Mouse (Mus musculus) left cerebral cortex, adult 2 months (tissue): ENCODE data around the gene Lamb2. TPM values are rescaled to one million over a fixed set of nuclear protein-coding genes. Genes with fewer than 3 reads are reported as not detected.

ENCODE experiments used
- DNase-seq, 2 experiments: peaks; one replicate each; pipeline ENCODE4 v3.0.0; 2021 to 2022; ENCODE audit warnings: low spot score in 2 of 2, mixed read lengths in 1 of 2; ENCODE audit errors: extremely low spot score in 1 of 2
- H3K27ac ChIP-seq: fragments of 200-600 bp; 2 replicates; pipeline ENCODE4 v1.8.1; 2022
- H3K4me3 ChIP-seq: fragments of 200-600 bp; 2 replicates; pipeline ENCODE4 v1.8.1; 2022
- CTCF ChIP-seq: fragments of 200-600 bp; IDR thresholded peaks from 2 replicates; pipeline ENCODE4 v1.8.1; 2022; ENCODE audit warnings: antibody characterized with exemption, mild to moderate bottlenecking, moderate library complexity
- intact Hi-C: fragments of 180-260 bp; cut with DNase I; formaldehyde crosslinking; loops from one replicate; pipeline ENCODE4 v1.15.1; 2025
- total RNA-seq, 2 experiments: library from RNA; stranded (reverse); gene quantifications; 2 replicates each; pipeline ENCODE4 v1.2.3; 2021

Lamb2 gene
- total RNA-seq, 2 experiments from 2014 or later, result 28.2 to 29.4 TPM

DNA sequence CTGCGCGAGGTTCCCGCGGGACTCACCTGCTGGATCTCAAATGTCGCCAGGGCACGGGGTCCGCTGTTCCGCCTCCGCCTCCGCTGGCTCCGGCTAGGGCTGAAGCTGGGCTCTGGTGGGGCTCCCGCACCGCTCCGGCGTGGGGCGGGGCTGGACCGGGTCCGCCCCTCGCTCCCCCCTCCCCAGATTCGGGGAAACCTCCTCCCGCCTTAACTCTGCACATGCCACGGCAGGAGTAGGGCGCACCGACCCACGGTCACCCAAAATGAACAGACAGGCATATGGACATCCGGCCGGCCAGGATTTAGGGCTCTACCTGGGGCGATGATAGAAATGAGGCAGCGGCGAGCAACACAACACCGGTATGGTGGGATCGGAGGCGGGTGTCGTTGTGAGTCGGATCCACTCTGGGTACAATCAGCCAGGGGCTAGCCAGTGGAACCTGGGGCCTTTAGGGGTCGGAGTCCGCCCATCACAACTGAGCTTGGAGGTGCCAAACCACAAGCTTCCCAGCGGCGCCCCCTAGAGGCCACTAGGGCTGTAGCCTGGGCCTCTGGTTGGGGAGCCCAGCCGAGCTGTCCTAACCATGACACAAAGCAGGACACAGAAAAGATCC lies 27.1 kb upstream of the Lamb2 start:
- peak; percentile 98 for TF ChIP-seq CTCF
- intact Hi-C loops, result loop anchor here (2.0 kb wide), 1 partner anchor 52 kb away; no protein-coding TSS in a partner anchor
- peak; percentile 87 to 93 for DNase-seq
- Histone ChIP-seq H3K4me3 (peak overlapping the region; percentile 71), H3K27ac (peak overlapping the region; percentile 84)

DNA sequence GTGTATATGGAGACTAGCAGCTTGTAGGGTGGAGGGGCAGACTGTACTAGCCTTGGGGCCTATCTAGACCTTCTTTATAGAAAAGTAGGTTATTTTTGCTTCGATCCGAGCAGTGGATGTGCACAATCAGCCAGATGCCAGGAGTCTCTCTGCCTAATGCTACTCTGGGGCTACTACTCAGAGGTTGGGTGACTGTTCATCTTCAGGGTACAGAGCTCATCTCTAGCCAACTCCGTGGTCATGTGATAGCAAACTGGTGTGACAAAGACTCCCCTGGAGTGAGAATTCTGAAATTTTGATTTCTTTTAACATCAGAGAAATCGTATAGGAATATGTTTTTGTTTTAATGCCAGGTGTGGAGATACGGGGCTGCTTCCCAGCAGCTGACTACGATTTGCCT lies 26.6 kb upstream of the Lamb2 start:
- H3K4me3 ChIP-seq, result peak overlapping the region; percentile 71
- intact Hi-C loops, result loop anchor here (2.0 kb wide), 1 partner anchor 52 kb away; no protein-coding TSS in a partner anchor
- DNase-seq, result no peak
- peak overlapping the region; percentile 29; the same call in 1 of the 2 replicates for H3K27ac ChIP-seq
- no peak for TF ChIP-seq CTCF

DNA sequence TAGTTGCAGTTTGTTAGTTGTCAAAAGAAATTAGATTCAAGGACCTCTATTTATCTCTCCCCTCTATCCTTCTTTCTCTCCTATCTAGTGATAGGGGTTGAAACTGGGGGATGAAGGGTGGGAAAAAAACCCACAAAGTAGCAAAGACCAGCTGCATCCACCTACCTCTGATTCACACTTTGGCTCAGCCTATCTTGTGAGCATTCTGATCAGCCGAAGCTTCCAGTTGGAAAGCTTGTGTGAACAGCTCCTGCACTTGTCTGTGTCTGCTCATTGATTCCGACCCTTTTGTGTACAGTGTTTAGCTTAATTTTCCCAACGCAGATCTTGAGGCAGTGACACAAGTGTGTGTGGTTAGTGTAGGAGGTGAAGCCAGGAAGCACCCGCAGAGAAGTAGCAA lies 26.1 kb upstream of the Lamb2 start:
- peak overlapping the region; percentile 29; the same call in 1 of the 2 replicates for H3K27ac ChIP-seq
- intact Hi-C loops, result loop anchor here (2.0 kb wide), 1 partner anchor 53 kb away; no protein-coding TSS in a partner anchor
- no peak for TF ChIP-seq CTCF

DNA sequence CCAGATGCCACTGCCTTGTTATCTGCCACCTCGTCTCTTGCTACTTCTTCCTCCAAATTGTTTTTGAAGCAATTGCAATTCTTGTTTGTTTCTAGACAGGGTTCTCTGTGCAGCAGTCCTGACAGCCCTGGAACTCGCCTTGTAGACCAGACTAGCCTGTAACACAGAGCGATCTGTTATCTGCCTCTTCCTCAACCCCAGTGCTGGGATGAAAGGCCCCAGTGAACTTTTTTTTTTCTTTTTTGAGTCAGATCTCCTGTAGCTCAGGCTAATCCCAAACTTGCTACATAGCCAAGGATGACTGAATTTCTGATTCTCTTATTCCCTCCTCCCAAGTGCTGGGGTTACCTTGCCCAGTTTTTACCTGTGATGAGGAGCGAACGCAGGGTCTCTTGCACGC lies 25.1 kb upstream of the Lamb2 start:
- TF ChIP-seq CTCF, result no peak
- intact Hi-C loops, result no loop called here

More for the DNA sequence above, 26.1 kb upstream of the Lamb2 start:
- H3K4me3 ChIP-seq, result no peak overlapping the region
- no peak for DNase-seq

DNA sequence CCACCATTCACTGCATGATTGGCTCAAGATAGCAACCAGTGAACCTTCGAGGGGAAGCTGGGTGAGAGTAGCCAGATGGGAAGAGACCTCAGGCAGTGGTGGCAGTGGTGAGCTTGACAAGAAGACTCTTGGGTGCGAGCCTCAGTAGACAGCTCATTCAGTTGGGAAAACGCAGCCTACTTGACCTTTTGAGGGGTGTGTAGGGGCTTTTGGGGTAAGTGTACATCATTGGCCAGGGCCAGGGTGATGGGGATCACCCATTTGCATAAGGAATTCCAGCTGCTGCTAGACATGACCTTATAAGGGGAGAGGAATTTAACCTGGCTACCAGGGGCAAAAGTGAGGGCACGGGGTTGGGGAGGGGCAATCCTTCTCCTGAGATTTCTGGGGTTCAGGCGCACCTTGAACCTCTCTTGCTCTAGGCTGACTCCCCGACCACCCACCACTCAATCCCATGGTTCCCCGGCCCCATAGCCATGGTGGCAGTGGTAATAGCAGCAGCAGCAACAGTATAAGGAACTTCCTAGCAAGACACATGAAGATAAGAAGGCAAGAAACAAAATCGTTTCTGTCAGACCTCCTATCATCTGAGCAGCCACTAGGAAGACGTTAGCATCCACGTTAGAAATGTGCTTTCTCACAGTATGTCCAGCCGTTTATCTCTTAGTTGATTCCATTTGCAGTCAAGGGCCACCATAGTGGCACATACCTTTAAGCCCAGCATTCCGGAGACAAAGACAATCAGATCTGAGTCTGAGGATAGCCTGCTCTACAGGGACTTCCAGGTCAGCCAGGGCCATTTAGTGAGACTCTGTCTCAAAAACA lies 23.6 kb upstream of the Lamb2 start:
- intact Hi-C loops, result no loop called here
- Histone ChIP-seq H3K27ac (no peak overlapping the region), H3K4me3 (no peak overlapping the region)
- no peak for DNase-seq
- TF ChIP-seq CTCF, result no peak

More for the DNA sequence above, 25.1 kb upstream of the Lamb2 start:
- Histone ChIP-seq H3K27ac (no peak overlapping the region; the same call in 1 of the 2 replicates), H3K4me3 (no peak overlapping the region)
- DNase-seq, result no peak

DNA sequence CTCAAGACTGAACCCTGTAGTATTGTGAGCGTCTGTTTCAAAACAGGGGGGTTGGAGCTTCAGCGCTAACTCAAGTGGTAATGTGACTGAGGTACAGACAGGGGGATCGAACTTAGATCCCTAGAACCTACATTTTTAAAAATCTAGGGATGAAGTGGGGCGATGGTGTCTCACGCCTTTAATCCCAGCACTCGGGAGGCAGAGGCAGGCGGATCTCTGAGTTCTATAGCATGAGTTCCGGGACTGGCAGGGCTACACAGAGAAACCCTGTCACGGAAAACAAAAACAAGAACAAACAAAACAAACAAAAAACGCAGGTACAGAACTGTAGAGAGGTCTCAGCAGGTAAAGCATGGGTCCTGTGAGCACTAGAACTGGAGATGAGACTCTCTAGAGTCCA lies 22.6 kb upstream of the Lamb2 start:
- DNase-seq, result no peak
- no peak overlapping the region for H3K4me3 ChIP-seq
- no peak for TF ChIP-seq CTCF
- intact Hi-C loops, result no loop called here
- H3K27ac ChIP-seq, result no peak overlapping the region

DNA sequence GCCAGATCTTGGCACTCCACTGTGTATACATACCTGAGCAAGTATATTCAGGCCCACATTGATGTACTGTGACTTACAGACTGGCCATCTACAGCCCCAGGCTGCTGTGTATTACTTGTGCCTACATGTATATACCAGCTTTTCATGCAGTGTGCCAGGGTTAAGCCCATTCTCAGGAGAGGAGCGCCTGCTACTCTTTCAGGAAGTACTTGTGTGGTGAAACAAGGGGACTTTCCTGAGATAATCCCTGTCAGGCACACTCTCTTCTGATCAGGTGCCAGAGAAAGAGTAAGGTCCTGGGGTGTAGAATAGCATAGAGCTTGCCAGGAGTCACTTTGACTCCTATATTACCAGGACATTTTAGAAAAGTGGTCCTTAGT lies 19.6 kb upstream of the Lamb2 start:
- peak overlapping the region; percentile 75 for H3K4me3 ChIP-seq
- intact Hi-C loops, result no loop called here
- DNase-seq, result no peak
- peak overlapping the region; percentile 94 for H3K27ac ChIP-seq
- no peak for TF ChIP-seq CTCF

DNA sequence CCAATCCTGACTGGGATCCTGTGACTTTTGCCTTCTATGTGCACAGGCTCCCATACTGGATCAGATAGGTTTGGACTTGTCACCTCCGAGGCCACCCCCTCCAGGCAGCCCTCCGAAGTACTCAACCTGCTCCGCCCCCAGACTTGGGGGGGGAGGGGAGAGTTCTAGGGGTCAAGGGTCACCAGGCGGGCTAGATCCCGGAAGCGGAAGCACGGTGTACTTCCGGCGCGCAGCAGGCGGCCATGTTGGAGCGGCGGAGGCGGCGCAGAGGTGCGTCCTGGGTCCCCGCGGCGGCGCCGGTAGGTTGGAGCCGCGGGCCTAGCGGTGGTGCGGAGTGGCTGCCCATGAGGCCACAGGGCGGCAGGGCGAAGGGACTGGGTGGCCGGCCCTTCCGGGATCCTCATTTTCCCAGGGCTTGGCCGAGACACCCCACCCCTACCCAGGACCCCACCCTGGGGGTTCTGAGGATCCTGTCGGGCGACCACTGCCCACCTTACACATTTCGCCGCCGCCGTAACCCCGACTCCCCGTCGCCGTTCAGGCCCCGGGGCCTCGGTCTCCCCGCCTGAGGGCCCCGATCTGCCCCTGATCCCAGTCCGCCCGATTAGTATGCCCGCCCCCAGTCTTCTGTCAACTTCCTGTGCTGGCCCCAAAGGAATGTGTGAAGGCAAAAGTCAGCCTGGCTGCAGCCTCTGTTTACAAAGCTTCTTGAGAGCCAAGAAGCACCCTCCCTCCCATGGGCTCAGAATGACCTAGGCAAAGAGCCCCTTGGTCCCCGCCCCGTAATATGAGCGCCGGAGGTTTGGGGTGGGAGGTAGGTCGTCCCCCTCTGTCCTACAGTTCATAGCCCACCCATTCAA lies 19.0 kb upstream of the Lamb2 start, which contains the start of gene Ccdc71:
Ccdc71 (plus strand) TSS at position 209 of the 860 bp plus-strand sequence.
- peak within 1 kb of the TSS; percentile 75 for H3K4me3 ChIP-seq
- DNase-seq, result peak; percentile 87 to 88
- intact Hi-C loops, result no loop called here
- peak within 1 kb of the TSS; percentile 94 for H3K27ac ChIP-seq
- TF ChIP-seq CTCF, result peak; percentile 3

DNA sequence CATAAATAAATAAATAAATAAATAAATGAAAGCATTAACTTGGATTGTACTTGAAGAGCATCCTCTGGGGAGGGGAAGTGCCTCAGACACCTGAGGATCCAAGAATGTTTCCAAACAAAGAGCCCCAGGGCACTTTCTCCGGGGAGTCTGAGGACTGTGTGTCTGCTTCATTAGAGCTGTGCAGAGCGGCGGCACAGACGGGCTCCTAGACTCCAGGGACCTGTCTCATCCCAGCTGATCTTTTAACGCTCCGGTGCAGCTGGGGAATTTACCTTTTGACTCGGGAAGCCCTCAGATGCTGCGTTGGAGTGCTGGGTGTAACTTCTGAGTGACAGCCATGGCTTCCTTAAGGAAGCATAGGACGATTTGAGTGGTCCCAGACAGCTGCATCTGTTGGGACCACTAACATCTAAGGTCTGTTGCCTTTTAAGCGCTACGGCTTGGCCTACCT lies 18.3 kb upstream of the Lamb2 start, which contains the start of gene Klhdc8b:
Klhdc8b (minus strand) TSS at position 401 of the 451 bp plus-strand sequence.
- H3K4me3 ChIP-seq, result peak within 1 kb of the TSS; percentile 75
- H3K27ac ChIP-seq, result peak within 1 kb of the TSS; percentile 94
- TF ChIP-seq CTCF, result no peak
- intact Hi-C loops, result no loop called here
- no peak for DNase-seq

DNA sequence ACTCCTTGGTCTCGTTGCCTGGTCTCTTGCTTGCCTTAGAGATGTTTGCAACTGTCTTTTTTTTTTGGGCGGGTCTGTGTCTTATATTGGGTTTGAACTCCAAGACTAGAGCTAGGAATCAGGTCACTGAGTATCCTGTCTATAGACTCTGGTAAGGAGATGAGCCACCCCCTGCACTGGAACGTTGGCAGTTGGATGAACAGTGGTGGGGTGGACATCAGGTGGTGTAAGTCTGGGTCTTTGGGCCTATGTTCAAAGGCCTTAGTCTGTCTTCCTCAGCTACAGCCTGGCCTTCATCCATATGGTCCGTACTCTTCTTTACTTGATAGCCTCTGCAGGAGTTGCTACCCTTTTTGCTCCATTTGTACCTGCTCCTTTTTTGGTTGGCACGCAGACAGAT lies 17.9 kb upstream of the Lamb2 start:
- intact Hi-C loops, result no loop called here
- no peak for DNase-seq
- H3K27ac ChIP-seq, result no peak overlapping the region
- TF ChIP-seq CTCF, result no peak
- H3K4me3 ChIP-seq, result peak overlapping the region; percentile 75

DNA sequence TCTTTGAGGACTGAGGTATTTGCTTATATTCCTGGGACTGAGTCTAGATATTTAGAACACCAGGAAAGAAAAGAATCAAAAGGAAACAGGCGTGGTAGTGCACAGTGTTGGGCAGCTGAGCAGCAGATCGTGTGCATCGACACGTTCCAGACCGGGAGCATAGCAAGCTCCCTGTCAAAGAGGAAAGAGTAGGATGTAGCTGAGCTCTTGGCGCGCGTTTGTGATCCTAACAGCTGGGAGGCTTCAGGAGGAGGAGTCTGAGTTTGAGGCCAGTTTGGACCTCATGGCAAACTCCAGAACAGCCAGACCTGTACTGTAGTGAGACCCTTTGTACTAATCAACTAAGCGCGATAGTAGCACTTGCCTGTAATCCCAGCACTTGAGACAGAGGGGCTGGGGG lies 17.3 kb upstream of the Lamb2 start:
- intact Hi-C loops, result no loop called here
- Histone ChIP-seq H3K27ac (no peak overlapping the region), H3K4me3 (no peak overlapping the region)
- no peak for TF ChIP-seq CTCF
- DNase-seq, result no peak

DNA sequence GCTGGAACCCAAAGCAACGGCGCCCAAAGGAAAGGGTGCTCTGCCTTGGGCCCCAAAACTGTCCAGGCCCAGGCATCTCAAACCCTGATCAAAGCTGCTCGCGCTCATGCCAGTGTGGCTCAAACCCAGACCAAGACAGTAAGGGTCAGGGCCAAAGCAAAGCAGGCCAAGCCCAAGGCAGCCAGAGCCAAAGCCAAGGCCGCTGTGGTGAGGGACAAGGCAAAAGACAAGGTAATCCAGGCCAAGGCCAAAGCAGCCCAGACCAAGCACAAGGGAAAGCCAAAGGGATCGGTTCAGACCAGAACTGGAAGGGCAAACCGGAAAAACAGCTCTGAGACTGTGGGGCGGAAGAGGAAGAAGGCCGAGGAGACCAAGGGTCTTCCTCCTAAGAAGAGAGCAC lies 15.8 kb upstream of the Lamb2 start:
- Histone ChIP-seq H3K4me3 (no peak overlapping the region), H3K27ac (no peak overlapping the region)
- DNase-seq, result no peak
- intact Hi-C loops, result no loop called here
- no peak for TF ChIP-seq CTCF
